Mouse (Mus musculus) E14TG2a.4 (cell line): Measurements from ENCODE around the gene Tcte2.

ENCODE experiments used
- CTCF ChIP-seq: conservative IDR thresholded peaks from 2 replicates; pipeline ENCODE4 v1.5.1; 2014; ENCODE audit warnings: low read length
- NANOG ChIP-seq: IDR thresholded peaks from 2 replicates; pipeline ENCODE4 v1.6.1; 2014; ENCODE audit warnings: borderline replicate concordance, low read length, mixed read lengths
- POU5F1 ChIP-seq: IDR thresholded peaks from 2 replicates; pipeline ENCODE4 v1.6.1; 2014; ENCODE audit warnings: low read length, borderline replicate concordance

- TF ChIP-seq CTCF (no peak), NANOG (no peak), POU5F1 (no peak)
Measured at GRCm38 (mm10) chr17:13682378-13683026, 79.1 kb downstream of the Tcte2 start.
